Mouse (Mus musculus) spleen, adult 2 months (tissue): ENCODE measurements around the gene Patz1.

Experiments
- CTCF ChIP-seq: fragments of 200-500 bp; IDR thresholded peaks from 2 replicates; pipeline ENCODE4 v1.5.1; 2011; ENCODE audit warnings: mild to moderate bottlenecking, inconsistent platforms; ENCODE audit not compliant: insufficient read depth, insufficient read length, insufficient replicate concordance; ENCODE audit errors: extremely low read depth
- POLR2A ChIP-seq: fragments of 200-500 bp; IDR thresholded peaks from 2 replicates; pipeline ENCODE4 v1.6.1; 2011; ENCODE audit warnings: low read depth, low read length, inconsistent platforms

DNA sequence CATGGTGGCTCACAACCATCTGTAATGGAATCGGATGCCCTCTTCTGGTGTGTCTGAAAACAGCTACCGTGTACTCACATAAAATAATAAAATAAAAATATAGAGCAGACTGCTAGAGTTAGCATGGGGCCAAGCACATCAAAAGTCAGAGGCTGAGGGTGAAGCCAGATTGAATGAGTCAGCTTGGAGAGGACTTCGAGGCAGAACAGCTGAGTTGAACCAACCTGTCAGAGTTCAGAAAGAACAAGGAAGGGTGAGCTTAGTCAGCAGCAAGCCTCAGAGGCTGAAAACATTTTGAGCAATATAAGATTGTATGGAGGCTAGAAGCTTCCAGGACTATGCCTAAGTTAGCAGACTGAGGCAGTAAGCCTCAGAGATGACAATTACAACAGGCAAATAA, 29.6 kb downstream of the Patz1 start:
- TF ChIP-seq POLR2A (no peak), CTCF (no peak)
